Mouse (Mus musculus) liver, embryonic 14.5 days (tissue): ENCODE measurements around the gene Emc4. TPM values are rescaled to one million over a fixed set of nuclear protein-coding genes. Genes with fewer than 3 reads are reported as not detected.

ENCODE experiments used
- ATAC-seq: fragments of 200-750 bp; cut with Nextera tagmentation; 2 replicates; pipeline ENCODE4 v1.8.0; 2017; ENCODE audit warnings: moderate number of reproducible peaks, mild to moderate bottlenecking, moderate library complexity; ENCODE audit not compliant: insufficient read depth
- DNase-seq, 3 experiments: peaks; one replicate each; pipeline ENCODE4 v3.0.0-alpha.2; 2012 to 2013; ENCODE audit warnings: low read depth in 3 of 3, low spot score in 3 of 3
- H3K27ac ChIP-seq: fragments of 300-500 bp; sonication (generic); 2 replicates; pipeline ENCODE4 v1.5.1; 2014; ENCODE audit warnings: moderate library complexity, mild to moderate bottlenecking, control low read depth, inconsistent platforms
- H3K27me3 ChIP-seq: fragments of 300-500 bp; sonication (generic); 2 replicates; pipeline ENCODE4 v1.6.1; 2014; ENCODE audit warnings: mild to moderate bottlenecking, low read length, moderate library complexity; ENCODE audit not compliant: control insufficient read depth, insufficient read depth
- H3K36me3 ChIP-seq: fragments of 300-500 bp; sonication (generic); replicated peaks from 2 replicates; pipeline ENCODE4 v1.6.1; 2014; ENCODE audit warnings: low read depth; ENCODE audit not compliant: control insufficient read depth, insufficient read depth
- H3K4me1 ChIP-seq, 2 experiments: fragments of 200-500 bp in 1 of 2; fragments of 300-500 bp in 1 of 2; sonication (generic) in 1 of 2; replicated peaks; 2 replicates each; pipeline ENCODE4 v1.6.1; 2012 to 2014; ENCODE audit warnings: antibody characterized with exemption in 1 of 2, inconsistent platforms in 1 of 2, low read length in 1 of 2; ENCODE audit not compliant: control insufficient read depth in 2 of 2, insufficient read depth in 2 of 2
- H3K4me2 ChIP-seq: fragments of 300-500 bp; sonication (generic); 2 replicates; pipeline ENCODE4 v1.6.1; 2014; ENCODE audit warnings: low read depth, mild to moderate bottlenecking, control low read depth, moderate library complexity
- H3K4me3 ChIP-seq, 2 experiments: fragments of 200-500 bp in 1 of 2; fragments of 300-500 bp in 1 of 2; sonication (generic) in 1 of 2; 2 replicates each; pipeline ENCODE4 v1.5.1; 2012 to 2014; ENCODE audit warnings: low read depth in 2 of 2, low read length in 2 of 2, mild to moderate bottlenecking in 2 of 2, control low read depth in 1 of 2, inconsistent platforms in 1 of 2, moderate library complexity in 1 of 2; ENCODE audit not compliant: insufficient read depth in 1 of 2
- H3K9ac ChIP-seq: fragments of 300-500 bp; sonication (generic); replicated peaks from 2 replicates; pipeline ENCODE4 v1.6.1; 2014; ENCODE audit warnings: mild to moderate bottlenecking, control low read depth, moderate library complexity
- H3K9me3 ChIP-seq: fragments of 300-500 bp; sonication (generic); 2 replicates; pipeline ENCODE4 v1.6.1; 2016; ENCODE audit warnings: low read length, mixed read lengths; ENCODE audit not compliant: control insufficient read depth
- CTCF ChIP-seq: IDR thresholded peaks from 2 replicates; pipeline ENCODE4 v1.5.1; 2016; ENCODE audit warnings: antibody characterized with exemption, low read depth, control low read depth
- EP300 ChIP-seq: IDR thresholded peaks from 2 replicates; pipeline ENCODE4 v1.6.1; 2016; ENCODE audit warnings: antibody characterized with exemption, low read depth
- WGBS: fragments of 180-500 bp; shearing (Covaris S2); extraction: QIAGEN DNeasy Blood & Tissue Kit; methylation state at CpG from one replicate; pipeline ENCODE4 v1.1.7; 2014; ENCODE audit not compliant: insufficient replicate concordance; 5-methylcytosine and 5-hydroxymethylcytosine counted together
- polyA plus RNA-seq, 2 experiments: library from polyadenylated mRNA; depleted of rRNA in 1 of 2; stranded (reverse) in 1 of 2; unstranded in 1 of 2; fragments of >200 nt; fragmentation: Nextera tagmentation in 1 of 2; extraction: Ambion mirVana in 1 of 2; gene quantifications; 2 replicates each; pipeline versions ENCODE4 v1.2.1 to v1.2.3; 2012 to 2014

The Emc4 gene
- polyA plus RNA-seq, 2 experiments, result 26.3 to 38.1 TPM

GRCm38 (mm10) chr2:112391346-112392000 lies 23.6 kb upstream of the Emc4 start:
- no peak overlapping the region for H3K9ac ChIP-seq
- WGBS, result 75% methylated on average over 4 of the region's 4 CpGs
- H3K36me3 ChIP-seq, result no peaks in the 10 kb centered on the region
- H3K4me3 ChIP-seq, result no peak overlapping the region
- no peak overlapping the region for H3K4me2 ChIP-seq
- ATAC-seq, result no peak
- TF ChIP-seq CTCF (no peak), EP300 (no peak)
- no peak for DNase-seq
- no peak overlapping the region for H3K27ac ChIP-seq
- H3K9me3 ChIP-seq, result no peaks in the 10 kb centered on the region
- H3K27me3 ChIP-seq, result no peaks in the 10 kb centered on the region
- peaks cover 2 to 5% of the 10 kb centered on the region in 2 experiments for H3K4me1 ChIP-seq

GRCm38 (mm10) chr2:112390843-112391242 lies 23.0 kb upstream of the Emc4 start:
- Histone ChIP-seq H3K4me2 (no peak overlapping the region), H3K9ac (no peak overlapping the region), H3K4me1 (peaks cover 0 to 2% of the 10 kb centered on the region in 2 experiments; a peak in 1 of 4 replicates), H3K4me3 (no peak overlapping the region), H3K27ac (no peak overlapping the region), H3K36me3 (no peaks in the 10 kb centered on the region), H3K9me3 (no peaks in the 10 kb centered on the region), H3K27me3 (no peaks in the 10 kb centered on the region)
- no peak for TF ChIP-seq EP300
- TF ChIP-seq CTCF, result no peak
- no peak for DNase-seq
- no peak for ATAC-seq
- 80% methylated on average over 5 of the region's 5 CpGs for WGBS

GRCm38 (mm10) chr2:112381219-112381618 lies 13.4 kb upstream of the Emc4 start:
- Histone ChIP-seq H3K9ac (no peak overlapping the region), H3K4me3 (no peak overlapping the region), H3K9me3 (no peaks in the 10 kb centered on the region), H3K4me2 (peak overlapping the region; percentile 95), H3K27ac (no peak overlapping the region), H3K27me3 (no peaks in the 10 kb centered on the region), H3K4me1 (peaks cover 9 to 11% of the 10 kb centered on the region in 2 experiments), H3K36me3 (no peaks in the 10 kb centered on the region)
- ATAC-seq (no peak), DNase-seq (no peak)
- TF ChIP-seq EP300 (no peak), CTCF (no peak)
- WGBS, result 94% methylated on average over 1 of the region's 1 CpGs

- Histone ChIP-seq H3K27me3 (no peaks in the 10 kb centered on the region), H3K9me3 (no peaks in the 10 kb centered on the region), H3K4me1 (peaks cover 9 to 11% of the 10 kb centered on the region in 2 experiments), H3K36me3 (no peaks in the 10 kb centered on the region), H3K4me3 (peak overlapping the region; percentile 96 to 99), H3K9ac (peak overlapping the region; percentile 99), H3K27ac (peak overlapping the region; percentile 84), H3K4me2 (peak overlapping the region; percentile 95)
- no peak for ATAC-seq
- DNase-seq, result no peak
- no peak for TF ChIP-seq CTCF
- no peak for TF ChIP-seq EP300
- 26% methylated on average over 8 of the region's 8 CpGs for WGBS
Measured at GRCm38 (mm10) chr2:112380131-112380530, 12.3 kb upstream of the Emc4 start.

- WGBS, result under 1% methylated on average over 72 of the region's 72 CpGs
- peak within 1 kb of the TSS; percentile 95 for H3K4me2 ChIP-seq
- H3K4me1 ChIP-seq, result peaks cover 9 to 11% of the 10 kb centered on the region in 2 experiments
- no peaks in the 10 kb centered on the region for H3K27me3 ChIP-seq
- no peaks in the 10 kb centered on the region for H3K9me3 ChIP-seq
- peak within 1 kb of the TSS; percentile 99 for H3K9ac ChIP-seq
- H3K4me3 ChIP-seq, result peak within 1 kb of the TSS; percentile 96 to 99
- DNase-seq, result peak; percentile 85 to 86 (median 86)
- TF ChIP-seq EP300, result no peak
- peak; percentile 93 for TF ChIP-seq CTCF
- no peaks in the 10 kb centered on the region for H3K36me3 ChIP-seq
- peak; percentile 99 for ATAC-seq
- peak within 1 kb of the TSS; percentile 84 for H3K27ac ChIP-seq
Measured at GRCm38 (mm10) chr2:112378973-112379898, 11.4 kb upstream of the Emc4 start, which contains the start of gene Katnbl1. TSS of gene Katnbl1 (plus strand) at chr2:112379211.
